Mouse (Mus musculus): Measurements from ENCODE around the gene Efna3. TPM values are rescaled to one million over a fixed set of nuclear protein-coding genes. Genes with fewer than 3 reads are reported as not detected.

Efna3 gene
- polyA plus RNA-seq, 1 experiment from 2014 or later = 4.4 TPM

- WGBS = 10% methylated on average over 20 of the region's 20 CpGs
- H3K9ac ChIP-seq (replicated peaks; ENCODE audit: low read depth) = 0 out of 2 replicates have a peak overlapping the region, but pooled peaks have one; percentile 12
Measured at GRCm38 (mm10) chr3:89281579-89282290, 41.0 kb downstream of the Efna3 start.

GRCm38 (mm10) chr3:89280606-89281511 lies 41.9 kb downstream of the Efna3 start, which contains the start of gene Efna1:
Gene Efna1 (minus strand): TSS chr3:89281142.
- DNase-seq (ENCODE audit: low spot score) (peak; percentile 88), ATAC-seq (peak; percentile 60)
- 0% methylated on average over 52 of the region's 52 CpGs for whole genome bisulfite sequencing

More at GRCm38 (mm10) chr3:89281579-89282290, 41.0 kb downstream of the Efna3 start:
- peak overlapping the region; percentile 76 for H3K4me3 ChIP-seq (ENCODE audit: low read depth, low read length)
- peaks cover 8% of the 10 kb centered on the region; the same call in 1 of the 2 replicates for H3K4me1 ChIP-seq (ENCODE audit: insufficient read depth, low read depth, low read length)
- H3K9me3 ChIP-seq (ENCODE audit: low read length) = no peaks in the 10 kb centered on the region
- peak overlapping the region; percentile 97 for H3K27ac ChIP-seq (ENCODE audit: low read length)
- no peaks in the 10 kb centered on the region for H3K27me3 ChIP-seq (replicated peaks; ENCODE audit: insufficient read depth, low read length)
- peak overlapping the region; percentile 81 for H3K4me2 ChIP-seq (replicated peaks; ENCODE audit: low read depth, low read length)
- TF ChIP-seq CTCF (IDR thresholded peaks at IDR 0.05) = peak; percentile 96
- no peak for TF ChIP-seq EP300 (IDR thresholded peaks at IDR 0.05)
- DNase-seq (ENCODE audit: low spot score) (peak; percentile 90), ATAC-seq (no peak)
- no peaks in the 10 kb centered on the region for H3K36me3 ChIP-seq (ENCODE audit: insufficient read depth, low read length)

GRCm38 (mm10) chr3:89280050-89280605 lies 42.6 kb downstream of the Efna3 start:
- Histone ChIP-seq H3K4me3 (ENCODE audit: low read depth, low read length) (peak overlapping the region; percentile 76), H3K36me3 (ENCODE audit: insufficient read depth, low read length) (0 out of 2 replicates have a peak, but pooled peaks cover 11% of the 10 kb centered on the region), H3K4me1 (ENCODE audit: insufficient read depth, low read depth, low read length) (peaks cover 8% of the 10 kb centered on the region; the same call in 1 of the 2 replicates), H3K27me3 (replicated peaks; ENCODE audit: insufficient read depth, low read length) (no peaks in the 10 kb centered on the region), H3K4me2 (replicated peaks; ENCODE audit: low read depth, low read length) (peak overlapping the region; percentile 81), H3K9me3 (ENCODE audit: low read length) (no peaks in the 10 kb centered on the region), H3K27ac (ENCODE audit: low read length) (peak overlapping the region; percentile 97), H3K9ac (replicated peaks; ENCODE audit: low read depth) (peak overlapping the region; percentile 81)
- ATAC-seq (peak; percentile 42), DNase-seq (ENCODE audit: low spot score) (peak; percentile 89)
- TF ChIP-seq CTCF (IDR thresholded peaks at IDR 0.05) (peak; percentile 12), EP300 (IDR thresholded peaks at IDR 0.05) (no peak)
- under 1% methylated on average over 29 of the region's 29 CpGs for WGBS

More at GRCm38 (mm10) chr3:89280606-89281511, 41.9 kb downstream of the Efna3 start, which contains the start of gene Efna1:
- Histone ChIP-seq H3K36me3 (ENCODE audit: insufficient read depth, low read length) (0 out of 2 replicates have a peak, but pooled peaks cover 4% of the 10 kb centered on the region), H3K9ac (replicated peaks; ENCODE audit: low read depth) (peak within 1 kb of the TSS; percentile 81), H3K9me3 (ENCODE audit: low read length) (no peaks in the 10 kb centered on the region), H3K27me3 (replicated peaks; ENCODE audit: insufficient read depth, low read length) (no peaks in the 10 kb centered on the region), H3K4me1 (ENCODE audit: insufficient read depth, low read depth, low read length) (peaks cover 8% of the 10 kb centered on the region; the same call in 1 of the 2 replicates), H3K4me2 (replicated peaks; ENCODE audit: low read depth, low read length) (peak within 1 kb of the TSS; percentile 81), H3K4me3 (ENCODE audit: low read depth, low read length) (peak within 1 kb of the TSS; percentile 76), H3K27ac (ENCODE audit: low read length) (peak within 1 kb of the TSS; percentile 97)
- TF ChIP-seq EP300 (IDR thresholded peaks at IDR 0.05) = peak; percentile 72
- peak; percentile 29; the same call in 1 of the 2 replicates for TF ChIP-seq CTCF (IDR thresholded peaks at IDR 0.05)

- Histone ChIP-seq H3K27ac (ENCODE audit: low read length) (peak overlapping the region; percentile 97), H3K27me3 (replicated peaks; ENCODE audit: insufficient read depth, low read length) (no peaks in the 10 kb centered on the region), H3K36me3 (ENCODE audit: insufficient read depth, low read length) (0 out of 2 replicates have a peak, but pooled peaks cover 12% of the 10 kb centered on the region), H3K4me2 (replicated peaks; ENCODE audit: low read depth, low read length) (peak overlapping the region; percentile 81), H3K4me1 (ENCODE audit: insufficient read depth, low read depth, low read length) (peaks cover 8% of the 10 kb centered on the region; the same call in 1 of the 2 replicates), H3K9me3 (ENCODE audit: low read length) (no peaks in the 10 kb centered on the region), H3K9ac (replicated peaks; ENCODE audit: low read depth) (peak overlapping the region; percentile 81), H3K4me3 (ENCODE audit: low read depth, low read length) (peak overlapping the region; percentile 76)
- DNase-seq (ENCODE audit: low spot score) (peak; percentile 95), ATAC-seq (peak; percentile 80)
- 0 out of 2 replicates have a peak, but pooled peaks have one; percentile 14 for TF ChIP-seq EP300 (IDR thresholded peaks at IDR 0.05)
- no peak for TF ChIP-seq CTCF (IDR thresholded peaks at IDR 0.05)
- 1% methylated on average over 35 of the region's 35 CpGs for WGBS
Measured at GRCm38 (mm10) chr3:89279153-89279890, 43.4 kb downstream of the Efna3 start.

- Histone ChIP-seq H3K27ac (ENCODE audit: low read length) (peak overlapping the region; percentile 97), H3K9me3 (ENCODE audit: low read length) (no peaks in the 10 kb centered on the region), H3K27me3 (replicated peaks; ENCODE audit: insufficient read depth, low read length) (no peaks in the 10 kb centered on the region), H3K4me1 (ENCODE audit: insufficient read depth, low read depth, low read length) (peaks cover 8% of the 10 kb centered on the region; the same call in 1 of the 2 replicates), H3K9ac (replicated peaks; ENCODE audit: low read depth) (peak overlapping the region; percentile 81), H3K4me2 (replicated peaks; ENCODE audit: low read depth, low read length) (peak overlapping the region; percentile 81), H3K36me3 (ENCODE audit: insufficient read depth, low read length) (0 out of 2 replicates have a peak, but pooled peaks cover 12% of the 10 kb centered on the region), H3K4me3 (ENCODE audit: low read depth, low read length) (peak overlapping the region; percentile 76)
- ATAC-seq (no peak), DNase-seq (ENCODE audit: low spot score) (peak; percentile 33)
- TF ChIP-seq EP300 (IDR thresholded peaks at IDR 0.05) (no peak), CTCF (IDR thresholded peaks at IDR 0.05) (no peak)
- WGBS = 15% methylated on average over 8 of the region's 8 CpGs
Measured at GRCm38 (mm10) chr3:89278643-89279042, 44.1 kb downstream of the Efna3 start.

Data from lung, postnatal 0 days (tissue).